Mouse (Mus musculus) lung, adult 18-20 months (tissue): ENCODE data around the gene Lrrc34.

Experiments
- DNase-seq, 2 experiments: peaks; one replicate each; pipeline ENCODE4 v3.0.0; 2022; ENCODE audit warnings: mixed read lengths in 2 of 2

The Lrrc34 gene

GRCm38 (mm10) chr3:30647440-30648090, at the start of gene Lrrc34:
Lrrc34 (minus strand) TSS chr3:30647869.
- peak; percentile 37 to 67 for DNase-seq

- peak; percentile 12 to 46 for DNase-seq
Measured at GRCm38 (mm10) chr3:30696346-30696745, 48.7 kb upstream of the Lrrc34 start.

GRCm38 (mm10) chr3:30695661-30696060, 48.0 kb upstream of the Lrrc34 start:
- DNase-seq = no peak

- DNase-seq = no peak
Measured at GRCm38 (mm10) chr3:30690976-30691375, 43.3 kb upstream of the Lrrc34 start.

GRCm38 (mm10) chr3:30687216-30687615, 39.5 kb upstream of the Lrrc34 start:
- no peak for DNase-seq

- DNase-seq = no peak
Measured at GRCm38 (mm10) chr3:30683190-30683589, 35.5 kb upstream of the Lrrc34 start.

GRCm38 (mm10) chr3:30658486-30658885, 10.8 kb upstream of the Lrrc34 start:
- DNase-seq = no peak

- no peak for DNase-seq
Measured at GRCm38 (mm10) chr3:30655937-30656336, 8.3 kb upstream of the Lrrc34 start.

- peak; percentile 19 to 40 for DNase-seq
Measured at GRCm38 (mm10) chr3:30650062-30650841, 2.6 kb upstream of the Lrrc34 start.

- DNase-seq = no peak
Measured at GRCm38 (mm10) chr3:30648466-30648865, 797 bp upstream of the Lrrc34 start.

GRCm38 (mm10) chr3:30646761-30647160, 908 bp downstream of the Lrrc34 start:
- no peak for DNase-seq

- DNase-seq = no peak
Measured at GRCm38 (mm10) chr3:30644207-30644606, 3.5 kb downstream of the Lrrc34 start, which contains the start of gene Lrriq4. Lrriq4 (plus strand) TSS chr3:30644507.

- DNase-seq = no peak
Measured at GRCm38 (mm10) chr3:30635629-30636028, 12.0 kb downstream of the Lrrc34 start.

GRCm38 (mm10) chr3:30633681-30634080, 14.0 kb downstream of the Lrrc34 start:
- DNase-seq = no peak

- DNase-seq = no peak
Measured at GRCm38 (mm10) chr3:30620132-30620531, 27.5 kb downstream of the Lrrc34 start.

- DNase-seq = no peak
Measured at GRCm38 (mm10) chr3:30610930-30611329, 36.7 kb downstream of the Lrrc34 start.

- DNase-seq = no peak
Measured at GRCm38 (mm10) chr3:30608999-30609398, 38.7 kb downstream of the Lrrc34 start.

- DNase-seq = no peak
Measured at GRCm38 (mm10) chr3:30603256-30603655, 44.4 kb downstream of the Lrrc34 start.

GRCm38 (mm10) chr3:30602740-30603098, 45.0 kb downstream of the Lrrc34 start:
- peak in 1 of 2 experiments; percentile 71 for DNase-seq

- peak; percentile 97 for DNase-seq
Measured at GRCm38 (mm10) chr3:30602065-30602739, 45.5 kb downstream of the Lrrc34 start, which contains the start of gene Mynn. Mynn (plus strand) TSS chr3:30602065.

- no peak for DNase-seq
Measured at GRCm38 (mm10) chr3:30601610-30602064, 46.0 kb downstream of the Lrrc34 start.

- DNase-seq = peak; percentile 87 to 91
Measured at GRCm38 (mm10) chr3:30601175-30601574, 46.5 kb downstream of the Lrrc34 start.

- DNase-seq = peak; percentile 17 to 29
Measured at GRCm38 (mm10) chr3:30600717-30601116, 47.0 kb downstream of the Lrrc34 start.
